In the genomic region with DNA sequence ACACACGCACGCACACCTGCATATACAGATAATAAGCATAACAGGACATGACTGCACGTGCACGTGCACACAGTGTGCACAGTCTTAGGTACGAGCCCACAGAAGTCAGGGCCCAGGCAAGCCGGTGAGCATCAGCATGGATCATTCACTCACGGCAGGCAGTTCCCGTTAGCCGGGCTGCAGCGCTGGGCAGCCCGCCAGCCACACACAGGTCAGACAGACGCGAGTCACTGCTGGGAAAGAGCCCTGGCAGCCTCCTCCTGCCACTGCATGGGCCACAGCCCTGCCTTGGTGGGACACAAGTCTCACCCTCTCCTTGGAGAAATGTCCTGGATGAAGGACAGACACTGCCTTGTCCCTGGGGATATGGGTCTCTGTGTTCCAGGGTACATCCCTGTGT, we compare ENCODE assay signal across 11 mouse cellular contexts. TPM values are rescaled to one million over a fixed set of nuclear protein-coding genes. Genes with fewer than 3 reads are reported as not detected.
A peak's percentile ranks its signal among the peaks of the same experiment; 100 is the strongest.
DNase-seq lines count a peak whose midpoint lies in the region; ATAC-seq and TF ChIP-seq lines count a peak whose summit lies in the region.
"Had no signal": no experiment of that assay in that cellular context is flagged by ENCODE, and none has a peak within 500 bp of the region (broad histone marks: within the 10 kb centered on the region; RNA-seq: fewer than 3 reads in every experiment).

No protein-coding gene starts in this region.

- H3K27ac ChIP-seq in cerebellum, adult 2 months (ENCODE audit: insufficient read depth, low read length) = no peak overlapping the region
- no peak overlapping the region for H3K27ac ChIP-seq in heart, embryonic 11.5 days (ENCODE audit: low read depth, low read length)
- no peak overlapping the region for H3K27ac ChIP-seq in midbrain, embryonic 14.5 days (replicated peaks; ENCODE audit: low read depth, low read length)
- H3K27ac ChIP-seq in midbrain, embryonic 15.5 days = no peak overlapping the region
- H3K27ac ChIP-seq: limb, embryonic 13.5 days had no signal

- no peak for TF ChIP-seq POLR2A in cerebellum, adult 2 months (IDR thresholded peaks at IDR 0.05; ENCODE audit: borderline replicate concordance, insufficient read depth, low read length)

- intact Hi-C loops in heart, postnatal 36 days (cut with DNase I) = loop anchor here (5.0 kb wide), 1 partner anchor 57 kb away; no protein-coding TSS in a partner anchor

- WGBS in cerebellum, adult 2 months = 24% methylated on average over 13 of the region's 13 CpGs
- 56% methylated on average over 13 of the region's 13 CpGs for whole genome bisulfite sequencing in heart, embryonic 11.5 days (ENCODE audit: insufficient replicate concordance)
- WGBS in midbrain, embryonic 14.5 days = 49% methylated on average over 13 of the region's 13 CpGs
- WGBS in midbrain, embryonic 15.5 days = 46% methylated on average over 13 of the region's 13 CpGs

- H3K4me3 ChIP-seq in cerebellum, adult 2 months (replicated peaks; ENCODE audit: insufficient read depth, low read depth, low read length) = no peak overlapping the region
- H3K4me3 ChIP-seq in heart, embryonic 11.5 days (ENCODE audit: low read depth, low read length) = no peak overlapping the region
- H3K4me3 ChIP-seq in midbrain, embryonic 14.5 days (replicated peaks; ENCODE audit: low read depth, low read length) = no peak overlapping the region
- H3K4me3 ChIP-seq in midbrain, embryonic 15.5 days = no peak overlapping the region
- H3K4me3 ChIP-seq: limb, embryonic 13.5 days had no signal

- no peak for ATAC-seq in cerebellum, adult (ENCODE audit: insufficient number of reproducible peaks, low FRiP score, low TSS enrichment)
- no peak for ATAC-seq in heart, embryonic 11.5 days (replicated peaks; ENCODE audit: insufficient number of reproducible peaks, low FRiP score, low TSS enrichment)
- no peak for ATAC-seq in midbrain, embryonic 14.5 days (ENCODE audit: low FRiP score, low TSS enrichment)
- ATAC-seq in midbrain, embryonic 15.5 days (replicated peaks) = no peak
- 0 out of 2 replicates have a peak, but pooled peaks have one; percentile 9 for ATAC-seq in common myeloid progenitor, adult 5-6 weeks (replicated peaks; ENCODE audit: low read depth, poor library complexity, severe bottlenecking)
- ATAC-seq: Patski had no signal

- peaks cover 11% of the 10 kb centered on the region for H3K4me1 ChIP-seq in cerebellum, adult 2 months (ENCODE audit: control insufficient read depth, insufficient read depth, low read length)
- peaks cover 16% of the 10 kb centered on the region for H3K4me1 ChIP-seq in heart, embryonic 11.5 days (ENCODE audit: control insufficient read depth, insufficient read depth, low read length)
- H3K4me1 ChIP-seq in midbrain, embryonic 14.5 days (ENCODE audit: control insufficient read depth, insufficient read depth, low read length) = peaks cover 11% of the 10 kb centered on the region
- peaks cover 18% of the 10 kb centered on the region for H3K4me1 ChIP-seq in midbrain, embryonic 15.5 days

- H3K9me3 ChIP-seq in heart, embryonic 11.5 days (replicated peaks; ENCODE audit: control insufficient read depth, low read length) = no peaks in the 10 kb centered on the region
- no peaks in the 10 kb centered on the region for H3K9me3 ChIP-seq in midbrain, embryonic 14.5 days (ENCODE audit: control insufficient read depth, low read length)
- no peaks in the 10 kb centered on the region for H3K9me3 ChIP-seq in midbrain, embryonic 15.5 days
- H3K9me3 ChIP-seq: limb, embryonic 13.5 days had no signal

- DNase-seq in cerebellum, adult 2 months = peak; percentile 43
- DNase-seq in heart, postnatal 36 days = peak; percentile 37 to 47
- DNase-seq in midbrain, embryonic 14.5 days = peak; percentile 50
- no peak for DNase-seq in neural tube, embryonic 10.5 days (ENCODE audit: extremely low spot score, low spot score)
- DNase-seq: lung, adult 2 months had no signal

- no peak for TF ChIP-seq CTCF in cerebellum, adult 2 months (IDR thresholded peaks at IDR 0.05; ENCODE audit: borderline replicate concordance, insufficient read depth, low read depth, low read length)

- H3K27me3 ChIP-seq in cerebellum, adult 2 months (ENCODE audit: control insufficient read depth, insufficient read depth, low read length) = no peaks in the 10 kb centered on the region
- peaks cover 34% of the 10 kb centered on the region for H3K27me3 ChIP-seq in heart, embryonic 11.5 days (ENCODE audit: control insufficient read depth, insufficient read depth, low read length)
- peaks cover 14% of the 10 kb centered on the region for H3K27me3 ChIP-seq in midbrain, embryonic 14.5 days (ENCODE audit: control insufficient read depth, insufficient read depth, low read length)
- peaks cover 15% of the 10 kb centered on the region for H3K27me3 ChIP-seq in midbrain, embryonic 15.5 days (replicated peaks)
- H3K27me3 ChIP-seq: Patski had no signal

- H3K9ac ChIP-seq in heart, embryonic 11.5 days (ENCODE audit: low read depth, low read length) = no peak overlapping the region
- H3K9ac ChIP-seq in midbrain, embryonic 14.5 days (replicated peaks; ENCODE audit: low read length) = no peak overlapping the region
- H3K9ac ChIP-seq in midbrain, embryonic 15.5 days = no peak overlapping the region
- H3K9ac ChIP-seq: limb, embryonic 13.5 days had no signal

- no peaks in the 10 kb centered on the region for H3K36me3 ChIP-seq in heart, embryonic 11.5 days (ENCODE audit: control insufficient read depth, insufficient read depth, low read length)
- H3K36me3 ChIP-seq in midbrain, embryonic 14.5 days (ENCODE audit: control insufficient read depth, insufficient read depth, low read length) = no peaks in the 10 kb centered on the region
- no peaks in the 10 kb centered on the region for H3K36me3 ChIP-seq in midbrain, embryonic 15.5 days (replicated peaks)
- H3K36me3 ChIP-seq: limb, embryonic 13.5 days had no signal

- no peak overlapping the region for H3K4me2 ChIP-seq in heart, embryonic 11.5 days
- no peak overlapping the region for H3K4me2 ChIP-seq in midbrain, embryonic 14.5 days (ENCODE audit: low read length)
- no peak overlapping the region for H3K4me2 ChIP-seq in midbrain, embryonic 15.5 days
- H3K4me2 ChIP-seq: limb, embryonic 13.5 days had no signal

RNA-seq across cellular contexts. Expression of gene Ahnak2, which starts 1.6 kb away (rescaled TPM):
- polyA plus RNA-seq in cerebellum, adult 2 months (2012; rRNA removed) = 11.0 and 14.7 TPM in 2 replicates
- total RNA-seq in heart, postnatal 36 days (2021) = 10 to 100 TPM; 14.1 to 20.2 TPM
- 0.63 and 0.79 TPM in 2 replicates for polyA plus RNA-seq in heart, embryonic 11.5 days (2014; fragmentation: Nextera tagmentation; extraction: Ambion mirVana)
- 0.62 and 0.75 TPM in 2 replicates for polyA plus RNA-seq in midbrain, embryonic 14.5 days (2014; fragmentation: Nextera tagmentation; extraction: Ambion mirVana)
- 1.1 and 1.3 TPM in 2 replicates for polyA plus RNA-seq in midbrain, embryonic 15.5 days (2015; fragmentation: Nextera tagmentation; extraction: Ambion mirVana)
- total RNA-seq in common myeloid progenitor, adult 5-6 weeks (2017) = not detected in 2 replicates

RNA-seq across cellular contexts. Expression of gene Clba1, which starts 4.7 kb away (rescaled TPM):
- 6.5 and 7.6 TPM in 2 replicates for polyA plus RNA-seq in cerebellum, adult 2 months (2012; rRNA removed)
- 1 to 10 TPM; 1.6 to 2.9 TPM for total RNA-seq in heart, postnatal 36 days (2021)
- 11.5 and 13.0 TPM in 2 replicates for polyA plus RNA-seq in heart, embryonic 11.5 days (2014; fragmentation: Nextera tagmentation; extraction: Ambion mirVana)
- polyA plus RNA-seq in midbrain, embryonic 14.5 days (2014; fragmentation: Nextera tagmentation; extraction: Ambion mirVana) = 21.4 and 23.1 TPM in 2 replicates
- 24.4 and 25.1 TPM in 2 replicates for polyA plus RNA-seq in midbrain, embryonic 15.5 days (2015; fragmentation: Nextera tagmentation; extraction: Ambion mirVana)
- total RNA-seq in common myeloid progenitor, adult 5-6 weeks (2017) = 0.18 TPM in 1 of 2 replicates, not detected in the other

RNA-seq across cellular contexts. Expression of gene Cdca4, which starts 25.2 kb away (rescaled TPM):
- 9.3 and 9.8 TPM in 2 replicates for polyA plus RNA-seq in cerebellum, adult 2 months (2012; rRNA removed)
- 1 to 10 TPM; 6.1 to 6.6 TPM for total RNA-seq in heart, postnatal 36 days (2021)
- 61.5 and 62.8 TPM in 2 replicates for polyA plus RNA-seq in heart, embryonic 11.5 days (2014; fragmentation: Nextera tagmentation; extraction: Ambion mirVana)
- 45.0 and 60.8 TPM in 2 replicates for polyA plus RNA-seq in midbrain, embryonic 14.5 days (2014; fragmentation: Nextera tagmentation; extraction: Ambion mirVana)
- polyA plus RNA-seq in midbrain, embryonic 15.5 days (2015; fragmentation: Nextera tagmentation; extraction: Ambion mirVana) = 44.1 and 50.1 TPM in 2 replicates
- total RNA-seq in common myeloid progenitor, adult 5-6 weeks (2017) = 59.4 and 64.7 TPM in 2 replicates

RNA-seq across cellular contexts. Expression of gene Pld4, which starts 43.6 kb away (rescaled TPM):
- polyA plus RNA-seq in cerebellum, adult 2 months (2012; rRNA removed) = 6.7 and 7.8 TPM in 2 replicates
- 1 to 10 TPM; 6.1 to 8.9 TPM for total RNA-seq in heart, postnatal 36 days (2021)
- polyA plus RNA-seq in heart, embryonic 11.5 days (2014; fragmentation: Nextera tagmentation; extraction: Ambion mirVana) = 1.5 and 1.7 TPM in 2 replicates
- polyA plus RNA-seq in midbrain, embryonic 14.5 days (2014; fragmentation: Nextera tagmentation; extraction: Ambion mirVana) = 3.3 and 6.0 TPM in 2 replicates
- 7.3 and 8.6 TPM in 2 replicates for polyA plus RNA-seq in midbrain, embryonic 15.5 days (2015; fragmentation: Nextera tagmentation; extraction: Ambion mirVana)
- 4.6 and 8.0 TPM in 2 replicates for total RNA-seq in common myeloid progenitor, adult 5-6 weeks (2017)
